ENCODE assay signal across 20 mouse cellular contexts in genomic region chr2:70873168-70873567, GRCm38 (mm10).
"Had no signal": no experiment of that assay in that cellular context is flagged by ENCODE, and none has a peak within 500 bp of the region (broad histone marks: within the 10 kb centered on the region; RNA-seq: fewer than 3 reads in every experiment).

No protein-coding gene starts in this region.

- H3K27ac ChIP-seq: liver, embryonic 13.5 days; lung, embryonic 15.5 days; midbrain, embryonic 10.5 days; midbrain, embryonic 13.5 days; midbrain, embryonic 15.5 days; neural tube, embryonic 13.5 days; neural tube, embryonic 15.5 days had no signal

- DNase-seq: liver; liver, embryonic 13.5 days; lung, adult 2 months; lung, postnatal 4 days; right cerebral cortex, adult 18-20 months; right cerebral cortex, postnatal 25 days; right cerebral cortex, postnatal 4 days; spleen, adult 18-20 months; thymus, adult 18-20 months; thymus, postnatal 14 days; thymus, postnatal 36 days had no signal

- H3K9ac ChIP-seq: liver, embryonic 13.5 days; lung, embryonic 15.5 days; midbrain, embryonic 13.5 days; midbrain, embryonic 15.5 days; neural tube, embryonic 13.5 days; neural tube, embryonic 15.5 days had no signal

- H3K27me3 ChIP-seq: liver, embryonic 13.5 days; lung, embryonic 15.5 days; midbrain, embryonic 13.5 days; midbrain, embryonic 15.5 days; neural tube, embryonic 13.5 days; neural tube, embryonic 15.5 days had no signal

- H3K9me3 ChIP-seq: liver, embryonic 13.5 days; lung, embryonic 15.5 days; midbrain, embryonic 13.5 days; midbrain, embryonic 15.5 days; neural tube, embryonic 13.5 days; neural tube, embryonic 15.5 days had no signal

- H3K36me3 ChIP-seq: liver, embryonic 13.5 days; lung, embryonic 15.5 days; midbrain, embryonic 10.5 days; midbrain, embryonic 13.5 days; midbrain, embryonic 15.5 days; neural tube, embryonic 13.5 days; neural tube, embryonic 15.5 days had no signal

- ATAC-seq: lung, postnatal 0 days; midbrain, embryonic 13.5 days; midbrain, embryonic 15.5 days had no signal

- H3K4me2 ChIP-seq: liver, embryonic 13.5 days; lung, embryonic 15.5 days; midbrain, embryonic 13.5 days; midbrain, embryonic 15.5 days; neural tube, embryonic 13.5 days; neural tube, embryonic 15.5 days had no signal

- H3K4me1 ChIP-seq: lung, embryonic 15.5 days had no signal

- H3K4me3 ChIP-seq: liver, embryonic 13.5 days; lung, embryonic 15.5 days; megakaryocyte, embryonic 14.5 days; midbrain, embryonic 10.5 days; midbrain, embryonic 13.5 days; midbrain, embryonic 15.5 days; myocyte; neural tube, embryonic 13.5 days; neural tube, embryonic 15.5 days had no signal
